Mouse (Mus musculus) liver, embryonic 16.5 days (tissue): ENCODE measurements around the gene Tex14. TPM values are rescaled to one million over a fixed set of nuclear protein-coding genes. Genes with fewer than 3 reads are reported as not detected.
"Not testable (repeated sequence)": the region's sequence is repeated elsewhere in the genome, so short reads cannot be mapped to it uniquely, and the experiment has no call there.

Source experiments
- ATAC-seq: fragments of 200-750 bp; cut with Nextera tagmentation; 2 replicates; pipeline ENCODE4 v1.8.0; 2017; ENCODE audit warnings: low read depth, mild to moderate bottlenecking, moderate number of reproducible peaks, moderate library complexity
- H3K27ac ChIP-seq: fragments of 300-500 bp; sonication (generic); 2 replicates; pipeline ENCODE4 v1.5.1; 2014; ENCODE audit warnings: mild to moderate bottlenecking, low read length
- H3K27me3 ChIP-seq: fragments of 300-500 bp; sonication (generic); 2 replicates; pipeline ENCODE4 v1.6.1; 2014; ENCODE audit warnings: low read depth, low read length, mixed read lengths; ENCODE audit not compliant: control insufficient read depth, insufficient read depth
- H3K36me3 ChIP-seq: fragments of 300-500 bp; sonication (generic); 2 replicates; pipeline ENCODE4 v1.6.1; 2014; ENCODE audit warnings: mild to moderate bottlenecking; ENCODE audit not compliant: control insufficient read depth, insufficient read depth
- H3K4me1 ChIP-seq: fragments of 300-500 bp; sonication (generic); 2 replicates; pipeline ENCODE4 v1.6.1; 2014; ENCODE audit warnings: low read depth, low read length, mixed read lengths; ENCODE audit not compliant: control insufficient read depth
- H3K4me2 ChIP-seq: fragments of 300-500 bp; sonication (generic); 2 replicates; pipeline ENCODE4 v1.6.1; 2014; ENCODE audit warnings: low read depth, low read length, mixed read lengths
- H3K4me3 ChIP-seq: fragments of 300-500 bp; sonication (generic); 2 replicates; pipeline ENCODE4 v1.5.1; 2014; ENCODE audit warnings: low read depth, mild to moderate bottlenecking, low read length
- H3K9ac ChIP-seq: fragments of 300-500 bp; sonication (generic); 2 replicates; pipeline ENCODE4 v1.6.1; 2014; ENCODE audit warnings: low read depth, low read length
- H3K9me3 ChIP-seq: fragments of 300-500 bp; sonication (generic); replicated peaks from 2 replicates; pipeline ENCODE4 v1.6.1; 2016; ENCODE audit warnings: low read length; ENCODE audit not compliant: control insufficient read depth
- WGBS: fragments of 180-500 bp; shearing (Covaris S2); extraction: QIAGEN DNeasy Blood & Tissue Kit; methylation state at CpG from one replicate; pipeline ENCODE4 v1.1.7; 2014; ENCODE audit not compliant: insufficient replicate concordance; 5-methylcytosine and 5-hydroxymethylcytosine counted together
- polyA plus RNA-seq: library from polyadenylated mRNA; unstranded; fragments of >200 nt; fragmentation: Nextera tagmentation; extraction: Ambion mirVana; gene quantifications from 2 replicates; pipeline ENCODE4 v1.2.1, GENCODE M21; 2015

Gene Tex14
- polyA plus RNA-seq, 1 experiment from 2014 or later = 0.21 TPM

- ATAC-seq = no peak
- no peak overlapping the region for H3K9ac ChIP-seq
- WGBS = 92% methylated on average over 1 of the region's 1 CpGs
- H3K4me3 ChIP-seq = no peak overlapping the region
- H3K27me3 ChIP-seq = no peaks in the 10 kb centered on the region
- H3K27ac ChIP-seq = no peak overlapping the region
- no peaks in the 10 kb centered on the region for H3K9me3 ChIP-seq
- no peaks in the 10 kb centered on the region for H3K4me1 ChIP-seq
- no peak overlapping the region for H3K4me2 ChIP-seq
- H3K36me3 ChIP-seq = no peaks in the 10 kb centered on the region
Measured at GRCm38 (mm10) chr11:87385676-87386075, 19.2 kb upstream of the Tex14 start.

DNA sequence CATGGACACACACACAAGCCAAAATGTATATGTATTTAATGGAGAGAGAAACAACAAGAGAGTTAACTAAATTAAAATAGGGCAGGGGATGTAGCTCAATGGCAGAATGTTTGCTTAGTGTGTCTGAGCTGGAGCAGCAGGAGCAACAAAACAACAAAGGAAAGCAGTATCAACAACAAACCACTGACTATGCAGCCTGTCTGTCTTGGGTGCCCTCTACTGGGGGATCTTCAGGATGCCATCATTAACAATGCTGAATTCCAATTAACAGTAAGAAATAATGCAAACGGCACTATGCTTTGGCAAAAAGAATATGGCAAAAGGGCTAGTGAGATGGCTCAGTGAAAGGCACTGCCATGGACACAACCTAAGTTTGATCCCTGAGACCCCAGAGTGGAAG is 11.0 kb upstream of the Tex14 start:
- Histone ChIP-seq H3K27me3 (no peaks in the 10 kb centered on the region), H3K4me1 (no peaks in the 10 kb centered on the region), H3K4me2 (no peak overlapping the region), H3K4me3 (no peak overlapping the region), H3K9ac (no peak overlapping the region), H3K9me3 (no peaks in the 10 kb centered on the region), H3K27ac (no peak overlapping the region), H3K36me3 (no peaks in the 10 kb centered on the region)
- WGBS = 47% methylated on average over 1 of the region's 1 CpGs
- ATAC-seq = no peak

- Histone ChIP-seq H3K9me3 (no peaks in the 10 kb centered on the region), H3K9ac (no peak overlapping the region), H3K27me3 (no peaks in the 10 kb centered on the region), H3K36me3 (no peaks in the 10 kb centered on the region), H3K27ac (no peak overlapping the region), H3K4me3 (no peak overlapping the region), H3K4me2 (no peak overlapping the region), H3K4me1 (peaks cover 3% of the 10 kb centered on the region)
- ATAC-seq = no peak
- WGBS = 83% methylated on average over 2 of the region's 2 CpGs
Measured at GRCm38 (mm10) chr11:87398402-87398801, 6.5 kb upstream of the Tex14 start.

GRCm38 (mm10) chr11:87404111-87404853 is 583 bp upstream of the Tex14 start:
- peak; percentile 97 for ATAC-seq
- Histone ChIP-seq H3K4me1 (peaks cover 10% of the 10 kb centered on the region), H3K36me3 (no peaks in the 10 kb centered on the region), H3K9ac (peak overlapping the region; percentile 83), H3K4me3 (peak overlapping the region; percentile 79), H3K27me3 (no peaks in the 10 kb centered on the region), H3K9me3 (no peaks in the 10 kb centered on the region), H3K27ac (peak overlapping the region; percentile 83), H3K4me2 (peak overlapping the region; percentile 77)
- WGBS = 2% methylated on average over 58 of the region's 58 CpGs

DNA sequence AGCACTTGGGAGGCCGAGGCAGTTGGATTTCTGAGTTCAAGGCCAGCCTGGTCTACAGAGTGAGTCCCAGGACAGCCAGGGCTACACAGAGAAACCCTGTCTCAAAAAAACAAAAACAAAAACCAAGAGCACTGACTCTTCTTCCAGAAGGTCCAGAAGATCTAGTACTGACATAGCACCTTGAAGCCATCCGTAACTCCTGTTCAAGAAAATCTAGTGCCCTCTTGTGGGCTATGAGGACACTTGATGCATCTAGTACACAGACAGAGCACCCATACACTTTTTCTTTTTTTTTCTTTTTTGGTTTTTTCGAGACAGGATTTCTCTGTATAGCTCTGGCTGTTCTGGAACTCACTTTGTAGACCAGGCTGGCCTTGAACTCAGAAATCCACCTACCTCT is 8.5 kb downstream of the Tex14 start:
- not testable (repeated sequence) for H3K4me2 ChIP-seq, H3K9me3 ChIP-seq, ATAC-seq, H3K9ac ChIP-seq, H3K4me3 ChIP-seq, H3K27me3 ChIP-seq, H3K36me3 ChIP-seq, H3K27ac ChIP-seq, H3K4me1 ChIP-seq
- WGBS = 59% methylated on average over 3 of the region's 3 CpGs

GRCm38 (mm10) chr11:87416120-87416519 is 11.3 kb downstream of the Tex14 start:
- no peak overlapping the region for H3K27ac ChIP-seq
- H3K9me3 ChIP-seq = no peaks in the 10 kb centered on the region
- H3K4me2 ChIP-seq = no peak overlapping the region
- H3K4me3 ChIP-seq = no peak overlapping the region
- H3K36me3 ChIP-seq = no peaks in the 10 kb centered on the region
- 45% methylated on average over 5 of the region's 5 CpGs for WGBS
- H3K9ac ChIP-seq = no peak overlapping the region
- H3K27me3 ChIP-seq = no peaks in the 10 kb centered on the region
- no peaks in the 10 kb centered on the region for H3K4me1 ChIP-seq
- ATAC-seq = no peak

DNA sequence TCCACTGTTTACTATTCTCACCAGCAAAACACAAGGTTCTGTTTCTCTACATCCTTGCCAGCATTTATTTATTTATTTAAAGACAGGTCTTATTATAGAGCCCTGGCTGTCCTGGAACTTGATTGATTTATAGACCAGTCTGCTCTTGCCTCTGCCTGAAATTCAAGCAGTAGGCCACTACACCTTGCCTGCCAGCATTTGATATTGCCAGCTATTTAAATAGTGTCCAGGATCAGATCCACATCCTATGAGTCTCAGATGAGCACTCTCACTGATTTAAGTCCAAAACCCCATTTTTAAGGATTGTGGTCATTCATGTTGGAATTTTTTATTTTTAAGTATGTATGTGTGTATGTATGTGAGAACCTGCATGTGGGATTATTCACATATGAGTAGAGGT is 16.0 kb downstream of the Tex14 start:
- Histone ChIP-seq H3K27ac (no peak overlapping the region), H3K36me3 (no peaks in the 10 kb centered on the region), H3K4me2 (no peak overlapping the region), H3K9ac (no peak overlapping the region), H3K4me3 (no peak overlapping the region), H3K27me3 (no peaks in the 10 kb centered on the region), H3K9me3 (no peaks in the 10 kb centered on the region), H3K4me1 (peaks cover 15% of the 10 kb centered on the region)
- ATAC-seq = no peak

DNA sequence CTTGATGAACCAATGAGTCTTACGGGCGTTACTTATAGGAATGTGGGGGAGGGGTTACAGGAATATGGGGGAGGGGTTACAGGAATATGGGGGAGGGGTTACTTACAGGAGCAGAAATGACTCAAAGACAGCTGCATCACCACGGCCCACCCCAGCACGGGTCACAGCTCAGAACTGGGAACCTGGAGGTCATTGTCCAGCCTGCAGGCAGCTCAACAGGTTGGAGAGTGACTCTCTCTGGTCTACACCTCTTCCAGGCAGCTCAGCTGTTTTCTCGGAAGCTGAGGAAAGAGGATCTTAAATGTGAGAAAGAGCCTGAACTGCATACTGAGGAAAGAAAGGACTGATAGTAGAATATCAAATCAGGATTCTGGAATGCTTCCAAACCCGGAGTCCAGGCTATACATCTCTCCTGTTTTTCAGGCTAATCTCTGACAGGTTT is 16.9 kb downstream of the Tex14 start:
- peak overlapping the region; percentile 85 for H3K27ac ChIP-seq
- H3K4me1 ChIP-seq = peaks cover 18% of the 10 kb centered on the region
- H3K9me3 ChIP-seq = no peaks in the 10 kb centered on the region
- 15% methylated on average over 6 of the region's 6 CpGs for WGBS
- H3K36me3 ChIP-seq = no peaks in the 10 kb centered on the region
- no peak for ATAC-seq
- H3K4me2 ChIP-seq = peak overlapping the region; percentile 89
- H3K4me3 ChIP-seq = peak overlapping the region; percentile 54
- no peaks in the 10 kb centered on the region for H3K27me3 ChIP-seq
- peak overlapping the region; percentile 72 for H3K9ac ChIP-seq

- Histone ChIP-seq H3K9ac (peak overlapping the region; percentile 72), H3K27me3 (no peaks in the 10 kb centered on the region), H3K4me3 (peak overlapping the region; percentile 54)
Measured at GRCm38 (mm10) chr11:87422511-87423340, 17.9 kb downstream of the Tex14 start.

More at GRCm38 (mm10) chr11:87422511-87423340, 17.9 kb downstream of the Tex14 start:
- peaks cover 21% of the 10 kb centered on the region for H3K4me1 ChIP-seq
- no peaks in the 10 kb centered on the region for H3K9me3 ChIP-seq
- H3K4me2 ChIP-seq = peak overlapping the region; percentile 89
- no peaks in the 10 kb centered on the region for H3K36me3 ChIP-seq
- peak overlapping the region; percentile 85 for H3K27ac ChIP-seq
- under 1% methylated on average over 26 of the region's 26 CpGs for WGBS
- peak; percentile 73 for ATAC-seq
